Mouse (Mus musculus) kidney, adult 11 months (tissue): ENCODE results near the gene Fmo3.

Experiments
- DNase-seq: peaks from one replicate; pipeline ENCODE4 v3.0.0; 2022

Fmo3 gene

DNA sequence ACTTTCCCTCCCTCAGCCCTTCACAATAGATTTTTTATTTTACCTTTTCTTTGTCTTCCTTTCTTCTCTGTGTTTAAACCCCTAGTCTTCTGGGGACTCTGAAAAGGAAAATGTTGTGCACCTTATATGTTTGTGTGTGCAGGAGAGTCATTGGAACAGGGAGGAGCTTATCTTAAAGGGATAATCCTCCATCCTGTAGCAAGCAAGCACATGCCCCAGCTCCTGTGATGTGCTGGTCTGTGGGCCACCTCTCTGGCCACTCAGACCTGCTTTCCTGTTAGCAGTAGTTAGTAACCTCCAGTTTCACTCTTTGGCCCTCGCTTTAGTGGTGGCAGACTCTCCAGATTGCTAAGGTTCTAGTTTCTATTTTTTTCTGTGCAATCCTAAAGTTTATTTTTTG lies at the start of gene Fmo3:
TSS of gene Fmo3 (minus strand) at position 101 of the 400 bp plus-strand sequence.
- no peak for DNase-seq

DNA sequence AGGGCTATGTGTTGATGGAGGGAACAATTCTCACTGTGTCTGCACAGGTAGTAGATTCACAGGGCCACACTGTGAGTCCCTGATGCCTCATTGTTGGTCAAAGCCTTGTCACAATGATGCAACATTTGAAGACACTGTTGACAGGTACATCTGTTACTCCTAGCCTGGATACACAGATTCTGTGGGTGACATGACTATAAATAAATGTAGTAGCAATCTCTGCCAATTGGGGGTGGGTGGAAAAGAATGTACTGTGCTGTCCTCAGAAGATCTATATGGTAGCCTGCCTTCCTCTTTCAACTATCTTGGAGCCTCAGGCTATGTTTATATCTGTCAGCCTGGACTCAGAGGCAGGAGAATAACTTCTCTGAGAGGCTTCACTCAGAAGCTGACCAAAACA lies 38.7 kb upstream of the Fmo3 start:
- DNase-seq, result no peak

DNA sequence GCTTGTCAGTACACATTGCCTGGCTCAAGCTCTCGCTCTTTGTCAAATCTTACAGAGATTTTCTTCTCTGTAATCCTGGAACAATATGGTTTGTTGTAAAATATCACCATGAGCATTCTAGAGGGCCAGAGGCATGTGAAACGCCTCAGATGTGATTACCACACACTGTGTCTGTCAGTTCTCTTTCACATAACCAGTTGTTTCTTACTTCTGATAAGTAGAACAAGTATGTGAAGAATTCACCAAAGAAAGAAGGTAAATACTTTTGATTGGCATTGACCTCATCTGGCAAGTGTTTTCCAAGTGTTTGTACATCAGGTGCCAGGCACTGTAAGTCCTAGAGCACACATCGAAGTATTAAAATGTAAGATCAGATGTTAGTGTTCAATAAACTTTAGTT lies 24.9 kb upstream of the Fmo3 start:
- DNase-seq, result no peak

DNA sequence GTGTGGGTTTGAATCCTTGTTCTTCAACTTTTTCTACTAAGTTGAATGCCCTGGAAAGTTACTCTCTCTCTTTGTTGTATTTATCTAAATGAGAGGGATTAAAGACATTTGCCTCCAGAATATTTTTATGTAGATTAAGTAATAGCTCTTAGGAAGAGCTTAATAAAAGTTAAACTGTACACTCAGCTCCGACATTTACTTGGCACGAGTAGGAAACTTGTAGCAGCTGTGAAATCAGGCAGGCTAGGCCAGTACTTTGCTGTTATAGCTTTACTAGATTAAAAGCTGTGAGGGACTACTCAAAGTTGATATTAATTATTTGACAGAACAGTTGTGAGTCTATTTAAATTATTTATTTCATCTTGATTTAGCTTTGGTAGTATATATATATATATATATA lies 19.2 kb upstream of the Fmo3 start:
- DNase-seq, result no peak

DNA sequence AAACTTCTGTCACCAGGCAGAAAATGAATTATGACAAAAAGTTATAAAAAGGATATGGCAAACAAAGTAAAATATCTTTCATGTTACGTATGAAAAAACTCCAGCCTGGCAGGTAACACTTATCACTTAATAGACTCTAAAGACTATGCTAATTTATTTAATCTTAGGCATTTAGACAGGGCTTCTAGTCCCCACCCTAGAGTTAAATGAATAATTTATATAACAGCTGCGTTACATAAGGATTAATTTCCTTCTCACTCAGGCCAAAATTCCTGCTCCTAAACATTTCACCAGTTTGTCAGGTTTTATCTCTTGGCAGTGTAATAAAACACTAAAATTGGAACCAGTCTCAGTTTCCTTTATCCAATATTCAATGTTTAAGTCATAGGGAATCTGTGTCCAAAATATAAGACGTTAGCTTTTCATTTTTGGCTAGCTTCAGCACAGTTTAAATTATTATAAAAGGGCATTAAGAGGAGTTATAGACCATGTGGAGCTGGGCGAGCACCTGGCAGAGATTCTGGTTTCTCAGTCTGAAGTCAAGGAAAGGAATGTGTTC lies 17.0 kb upstream of the Fmo3 start:
- no peak for DNase-seq

DNA sequence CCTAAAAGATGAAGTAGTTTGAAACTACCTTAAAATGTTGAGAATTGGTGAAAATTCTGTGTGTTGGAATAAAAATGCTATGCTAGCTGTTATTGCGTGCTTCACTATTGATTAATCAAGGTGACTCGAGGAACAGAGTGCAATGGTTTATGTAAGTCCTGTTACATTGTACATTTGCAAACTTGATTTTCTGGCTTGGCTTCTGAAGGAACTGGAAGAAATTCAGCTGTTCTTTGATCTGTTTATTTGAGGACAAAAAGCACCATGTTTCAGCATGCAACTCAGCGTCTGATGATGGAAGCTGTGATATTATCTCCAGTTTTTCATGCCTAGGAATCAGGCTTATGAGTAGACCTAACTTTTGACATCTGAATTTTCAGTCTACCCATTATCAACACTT lies 3.2 kb upstream of the Fmo3 start:
- no peak for DNase-seq

DNA sequence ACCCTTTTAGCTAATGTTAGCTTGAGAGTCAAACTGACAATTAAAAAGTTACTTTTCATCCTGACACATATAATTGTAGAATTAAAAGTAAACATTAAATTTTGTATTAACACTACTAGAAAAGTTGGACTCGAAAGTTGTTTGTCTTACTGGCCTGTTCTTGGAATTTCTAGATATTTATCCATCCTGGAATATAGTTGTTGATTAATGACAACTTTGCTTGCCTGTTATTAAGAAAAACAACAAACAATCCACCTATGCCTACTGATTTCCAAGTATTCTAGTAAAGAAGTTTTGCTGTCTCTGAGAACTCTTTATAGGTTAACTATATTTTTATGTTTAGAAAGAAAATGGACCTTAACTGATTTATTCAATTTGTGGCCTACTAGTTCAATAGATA lies 2.4 kb upstream of the Fmo3 start:
- DNase-seq, result no peak

- no peak for DNase-seq
Measured at GRCm38 (mm10) chr1:162986121-162986748, 1.9 kb upstream of the Fmo3 start.

- no peak for DNase-seq
Measured at GRCm38 (mm10) chr1:162963556-162963955, 20.8 kb downstream of the Fmo3 start.

- no peak for DNase-seq
Measured at GRCm38 (mm10) chr1:162957422-162957821, 26.9 kb downstream of the Fmo3 start.

DNA sequence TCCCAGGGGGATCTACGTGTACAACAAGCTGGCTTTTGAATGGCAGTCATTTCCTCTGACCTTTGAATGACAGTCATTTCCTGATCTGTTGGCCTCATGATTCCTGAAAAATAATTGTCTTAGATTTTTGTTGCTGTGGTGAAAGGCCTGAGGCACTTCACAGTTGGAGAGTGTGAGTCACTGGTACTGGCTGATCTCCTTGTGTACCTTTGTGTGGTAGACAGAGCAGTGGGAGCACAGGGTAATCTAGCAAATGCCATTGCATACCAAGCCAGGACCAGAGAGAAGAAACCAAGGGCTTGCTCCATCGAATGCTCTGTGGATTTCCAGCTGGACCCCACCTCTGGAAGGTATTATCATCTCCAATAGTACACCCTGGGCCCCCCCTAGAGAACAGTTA lies 31.2 kb downstream of the Fmo3 start:
- no peak for DNase-seq

DNA sequence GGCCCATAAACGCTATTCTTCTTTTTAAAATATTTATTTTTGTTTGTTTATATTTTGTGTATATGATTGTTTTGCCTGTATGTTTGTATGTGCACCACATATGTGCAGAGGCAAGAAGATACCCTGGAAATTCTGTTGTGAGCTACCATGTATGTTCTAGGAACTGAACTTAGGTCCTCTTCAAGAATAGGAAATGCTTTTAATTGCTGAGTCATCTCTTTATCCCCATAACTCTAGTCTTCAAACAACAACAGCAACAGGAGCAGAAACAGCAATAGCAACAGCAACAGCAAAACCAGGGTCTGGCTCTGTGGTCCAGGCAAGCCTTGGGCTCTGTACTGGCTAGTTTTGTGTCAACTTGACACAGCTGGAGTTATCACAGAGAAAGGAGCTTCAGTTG lies 34.6 kb downstream of the Fmo3 start:
- DNase-seq, result no peak

DNA sequence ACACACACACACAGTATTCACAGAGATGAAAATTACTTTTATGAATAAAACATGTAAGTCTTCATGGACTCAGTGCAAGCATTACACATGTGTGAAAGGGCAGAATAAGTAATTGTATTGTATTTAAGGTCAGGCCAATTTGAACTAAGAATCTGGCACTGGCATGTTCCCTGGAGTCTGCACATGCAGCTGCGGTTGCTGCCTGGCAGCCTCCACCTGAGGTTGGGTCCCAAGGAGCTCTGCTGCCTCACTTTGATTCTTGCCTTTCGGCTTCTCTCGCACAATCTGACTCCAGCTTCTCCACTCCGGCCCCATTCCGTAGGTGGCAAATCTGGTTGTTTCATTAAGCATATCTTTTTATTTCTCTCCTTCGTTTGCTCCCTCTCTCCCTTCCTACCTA lies 36.4 kb downstream of the Fmo3 start:
- DNase-seq, result no peak

DNA sequence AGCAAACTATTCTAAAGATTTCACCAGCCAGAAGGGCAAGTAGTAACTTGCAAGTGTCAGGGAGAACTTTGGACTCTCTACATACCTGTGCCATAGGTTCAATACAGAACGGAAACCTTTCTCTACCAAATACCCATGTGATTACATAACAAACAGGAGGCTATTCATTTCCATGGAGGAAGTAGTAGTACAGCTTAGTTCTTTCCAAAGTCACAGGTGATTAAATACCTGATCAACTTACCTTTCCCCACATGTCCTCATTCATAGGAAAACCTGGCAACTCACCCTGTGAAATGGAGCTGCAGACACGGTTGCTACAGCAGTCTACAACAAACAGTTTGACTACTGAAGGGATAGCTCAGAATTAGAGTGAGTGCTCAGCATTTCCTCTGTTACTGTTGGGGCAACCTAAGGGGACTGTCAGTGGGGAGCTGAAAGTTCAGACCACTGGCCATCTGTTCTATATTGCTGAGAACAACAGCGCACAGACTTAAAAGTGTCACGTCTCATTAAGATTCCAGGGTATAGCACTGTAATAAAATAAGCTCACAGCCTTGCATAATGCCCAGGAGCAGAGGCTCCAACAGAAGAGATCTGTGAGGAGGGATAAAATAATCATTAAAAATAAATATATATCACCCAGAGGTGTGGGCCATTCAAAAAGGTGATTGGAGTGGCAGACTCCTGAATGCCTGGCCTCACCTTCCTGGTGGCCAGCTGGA lies 37.3 kb downstream of the Fmo3 start:
- no peak for DNase-seq

- DNase-seq, result no peak
Measured at GRCm38 (mm10) chr1:162943700-162944099, 40.6 kb downstream of the Fmo3 start.

GRCm38 (mm10) chr1:162938696-162939351 lies 45.5 kb downstream of the Fmo3 start:
- peak; percentile 28 for DNase-seq

DNA sequence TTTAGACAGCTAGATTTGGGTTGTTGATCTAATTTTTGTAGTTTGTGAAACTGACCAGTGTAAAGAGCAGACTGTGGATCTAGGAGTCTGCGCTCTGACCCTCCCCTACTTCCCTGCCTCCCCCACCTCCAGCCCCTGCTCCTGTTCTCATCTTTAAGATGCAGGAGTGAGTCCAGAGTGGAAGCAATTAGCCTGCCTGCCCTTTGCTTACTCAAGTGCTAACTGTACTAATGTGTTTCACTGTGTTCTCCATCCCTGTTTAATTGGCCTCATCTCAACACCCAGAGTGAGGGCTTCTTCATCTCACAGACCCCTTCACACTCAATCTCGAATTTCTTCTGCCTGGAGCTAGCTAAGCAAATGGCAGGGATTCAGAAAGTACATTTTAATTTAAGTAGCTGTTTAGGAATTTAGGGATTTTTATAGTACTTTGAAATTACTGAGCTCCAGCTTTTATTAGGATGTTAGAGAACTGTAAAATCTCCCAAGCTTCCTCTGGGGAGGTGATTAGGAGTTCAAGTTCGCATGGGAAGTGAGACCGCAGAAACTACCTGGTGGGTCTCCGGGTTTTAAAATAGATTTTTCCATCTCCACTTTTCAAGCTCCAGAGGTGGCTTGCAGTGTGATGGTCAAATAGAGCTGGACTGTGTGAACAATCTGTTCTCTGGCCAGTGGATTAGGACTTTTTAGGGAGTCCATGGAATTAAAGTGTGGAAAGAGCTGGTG lies 46.2 kb downstream of the Fmo3 start:
- DNase-seq, result no peak

DNA sequence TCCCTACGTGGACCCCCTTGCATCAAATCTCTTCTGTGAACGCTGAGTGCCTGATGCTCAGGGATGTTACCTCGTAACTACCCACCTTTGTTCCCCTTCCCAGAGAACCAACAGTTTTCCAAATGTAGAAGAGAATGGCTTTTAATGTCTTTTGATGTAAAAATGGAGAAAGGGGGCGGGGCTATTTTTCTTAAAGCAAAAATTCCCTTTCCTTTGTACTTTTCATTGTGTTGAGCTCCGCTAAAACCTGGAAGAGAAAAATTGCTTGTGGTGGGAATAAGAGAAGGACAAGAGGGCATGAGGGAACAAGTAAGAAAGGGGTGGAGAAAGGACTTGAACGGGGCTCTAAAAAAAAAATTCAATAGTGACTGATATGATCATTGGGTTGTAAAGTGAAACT lies 46.9 kb downstream of the Fmo3 start, which contains the start of gene Fmo6:
TSS of gene Fmo6 (minus strand) at position 101 of the 400 bp plus-strand sequence.
- DNase-seq, result no peak

GRCm38 (mm10) chr1:162934374-162935012 lies 49.8 kb downstream of the Fmo3 start:
- no peak for DNase-seq

- peak; percentile 10 for DNase-seq
Measured at GRCm38 (mm10) chr1:162932386-162932785, 51.9 kb downstream of the Fmo3 start.

DNA sequence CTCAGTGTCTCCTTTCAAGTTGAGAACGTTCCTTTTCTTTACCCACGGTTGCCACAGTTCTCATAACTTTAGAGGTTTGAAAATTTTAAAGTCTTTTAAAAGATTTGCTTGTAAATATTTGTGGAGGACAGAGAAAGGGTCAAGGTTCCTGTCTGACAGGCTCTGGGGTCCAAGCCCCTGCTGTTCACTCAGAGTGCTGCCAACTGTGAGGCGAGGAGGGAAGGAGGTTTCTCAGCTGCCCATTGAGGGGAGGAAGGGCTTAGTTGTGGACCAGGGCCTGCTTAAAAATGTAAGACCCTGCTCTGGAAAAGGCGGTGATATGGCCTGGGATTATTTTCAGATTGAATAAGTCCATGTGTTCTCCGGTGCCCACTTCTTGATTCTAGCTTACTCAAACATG lies 52.4 kb downstream of the Fmo3 start:
- DNase-seq, result no peak

DNA sequence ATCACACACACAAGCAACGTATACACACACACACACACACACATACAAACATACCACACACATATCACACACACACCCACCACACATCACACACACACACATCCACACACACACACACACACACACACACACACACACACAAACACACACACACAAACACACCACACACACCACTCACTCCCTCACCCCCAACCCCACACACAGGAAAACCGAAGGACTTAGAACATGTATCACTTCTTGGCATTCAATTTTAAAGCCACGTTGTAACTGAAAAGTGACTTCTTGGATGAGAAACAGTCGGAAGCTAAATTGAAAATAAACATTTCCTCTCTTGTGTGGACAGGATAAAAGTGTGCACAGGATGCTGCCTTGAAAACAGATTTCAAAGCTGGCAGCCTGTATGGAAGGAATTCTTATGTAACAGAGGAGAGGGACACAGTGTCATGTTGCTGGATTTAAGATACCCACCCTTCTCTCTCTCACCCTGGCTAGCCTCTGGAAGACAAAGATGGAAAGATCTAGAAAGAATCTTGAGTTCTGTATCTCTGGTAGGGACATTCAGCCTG lies 52.9 kb downstream of the Fmo3 start:
- DNase-seq, result no peak
